Mouse (Mus musculus) R1 (cell line): ENCODE data around the gene Srpx.
A peak's percentile ranks its signal among the peaks of the same experiment; 100 is the strongest.

ENCODE experiments used
- DNase-seq: peaks from one replicate; pipeline ENCODE4 v3.0.0-alpha.2; 2018; ENCODE audit warnings: low read depth, low spot score

Gene Srpx

GRCm38 (mm10) chrX:10117065-10117719, at the start of gene Srpx:
TSS of gene Srpx (minus strand) at chrX:10117709.
- peak; percentile 28 for DNase-seq

- DNase-seq: no peak
These were observed 34.9 kb upstream of the Srpx start for GRCm38 (mm10) chrX:10152390-10152789.

- DNase-seq: no peak
These were observed 1.7 kb downstream of the Srpx start for GRCm38 (mm10) chrX:10115780-10116179.

GRCm38 (mm10) chrX:10110736-10111135, 6.8 kb downstream of the Srpx start:
- DNase-seq: no peak

DNA sequence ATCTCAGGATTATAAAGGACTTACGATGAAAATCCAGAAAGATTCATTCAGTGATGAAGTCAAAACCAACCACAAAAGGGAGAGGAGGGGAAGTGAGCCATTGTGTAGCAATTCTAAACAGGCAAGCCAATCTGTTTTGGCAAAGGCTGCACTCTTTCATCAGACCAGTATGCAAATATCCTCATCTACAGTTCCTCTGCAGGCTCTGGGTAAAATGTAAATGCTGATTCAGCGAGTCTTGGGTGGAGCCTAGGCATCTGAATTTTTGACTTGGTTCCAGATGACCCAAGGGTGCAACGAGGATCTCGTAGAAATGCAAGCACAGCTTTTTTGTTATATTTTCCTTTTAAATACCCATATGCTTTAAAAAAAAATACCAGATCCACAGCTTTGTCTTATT, 9.0 kb downstream of the Srpx start:
- no peak for DNase-seq

DNA sequence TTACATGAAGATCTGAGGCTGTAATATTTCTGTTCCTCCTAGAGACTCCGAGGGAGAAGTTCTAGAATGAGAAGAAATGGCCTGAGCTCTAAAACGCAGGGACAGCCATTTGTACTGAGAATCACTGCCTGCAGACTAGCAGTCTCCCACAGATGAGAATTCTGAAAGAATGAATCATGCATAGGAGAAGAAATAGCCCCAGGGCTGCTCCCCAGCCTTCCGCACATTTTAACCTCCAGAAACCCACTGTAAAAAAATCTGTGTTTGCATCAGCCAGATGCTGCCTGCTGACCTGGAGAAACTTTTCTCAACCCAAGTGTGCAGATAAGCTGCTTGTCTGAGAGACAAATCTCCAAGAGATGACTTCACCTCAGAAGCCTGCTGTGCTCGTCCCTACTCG, 12.0 kb downstream of the Srpx start:
- no peak for DNase-seq

- no peak for DNase-seq
These were observed 14.8 kb downstream of the Srpx start for GRCm38 (mm10) chrX:10102739-10103138.

DNA sequence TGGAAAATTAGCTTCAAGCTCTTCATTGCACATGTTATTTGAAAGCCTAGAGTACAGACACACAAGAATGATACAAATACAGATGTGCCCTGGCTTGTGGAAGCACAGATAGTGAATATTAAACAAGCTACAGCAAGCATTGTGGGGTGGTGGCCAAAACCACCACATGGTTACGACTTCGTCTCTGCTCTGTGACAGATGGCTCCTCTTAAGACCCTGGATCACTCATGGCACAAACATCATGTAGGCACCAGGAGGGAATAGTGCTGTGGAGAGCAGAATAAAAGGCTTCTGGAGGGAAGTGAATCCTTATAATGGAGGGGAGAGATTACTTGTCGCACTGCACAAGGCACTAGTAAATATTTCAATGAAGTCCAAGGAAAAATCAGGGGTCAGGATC, 21.7 kb downstream of the Srpx start:
- DNase-seq: no peak

GRCm38 (mm10) chrX:10080385-10080784, 37.1 kb downstream of the Srpx start:
- DNase-seq: no peak

GRCm38 (mm10) chrX:10079981-10080380, 37.5 kb downstream of the Srpx start:
- DNase-seq: no peak

DNA sequence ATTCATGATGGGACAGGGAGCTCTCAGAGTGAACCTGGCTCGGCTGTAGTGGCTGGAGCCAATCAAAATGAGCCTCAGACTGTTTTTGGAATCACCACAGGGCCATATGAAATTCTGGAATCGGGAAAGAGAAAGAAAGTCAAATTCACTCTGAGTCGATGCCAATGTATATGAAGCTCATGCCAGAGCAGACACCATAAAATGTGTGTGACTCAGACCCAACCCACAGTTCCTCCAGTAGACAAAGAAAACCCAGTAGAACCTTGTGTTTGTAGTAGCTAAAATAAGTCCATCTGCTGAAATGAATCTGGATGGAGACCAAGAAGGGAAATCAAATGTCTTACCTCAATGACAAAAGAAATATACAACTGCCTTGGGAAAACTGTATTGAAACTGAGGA, 43.5 kb downstream of the Srpx start:
- no peak for DNase-seq

DNA sequence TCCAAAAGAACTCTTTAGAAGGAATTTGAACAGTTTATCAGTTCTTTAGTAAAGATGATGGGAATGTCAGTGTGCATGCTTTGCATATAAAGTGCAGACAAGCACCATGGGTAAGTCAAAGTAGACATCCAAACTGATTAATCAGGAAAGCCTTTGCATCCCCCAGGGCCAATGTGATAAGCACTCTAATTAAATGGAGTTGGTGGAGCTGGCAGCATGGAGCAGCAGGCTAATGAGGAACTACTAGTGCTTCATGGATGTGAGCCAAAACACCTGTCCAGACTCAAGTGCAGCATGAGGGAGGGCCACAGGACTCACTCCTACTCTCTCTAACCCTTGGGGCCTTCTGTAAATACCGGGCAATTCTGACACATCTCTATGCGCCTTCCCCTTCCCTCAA, 46.0 kb downstream of the Srpx start:
- DNase-seq: no peak

DNA sequence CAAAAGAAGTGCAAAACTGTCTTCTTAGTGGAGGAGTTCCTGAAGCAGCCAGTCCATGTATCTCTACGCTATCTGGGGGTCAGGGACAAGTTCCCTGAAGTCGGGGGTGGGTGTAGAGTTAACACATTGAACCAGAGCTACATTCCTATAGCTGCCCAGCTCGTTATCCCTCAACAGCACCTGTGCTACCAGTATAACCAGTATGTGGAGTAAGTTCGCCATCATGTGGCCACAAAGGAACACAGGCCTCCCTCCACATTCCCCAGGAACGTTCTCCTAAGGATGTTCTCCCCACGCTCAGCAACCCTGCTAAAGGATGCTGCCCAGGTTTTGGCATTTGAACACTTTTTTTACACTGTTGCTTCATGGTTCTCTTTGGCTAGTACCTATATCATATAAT, 46.8 kb downstream of the Srpx start:
- peak; percentile 1 for DNase-seq

DNA sequence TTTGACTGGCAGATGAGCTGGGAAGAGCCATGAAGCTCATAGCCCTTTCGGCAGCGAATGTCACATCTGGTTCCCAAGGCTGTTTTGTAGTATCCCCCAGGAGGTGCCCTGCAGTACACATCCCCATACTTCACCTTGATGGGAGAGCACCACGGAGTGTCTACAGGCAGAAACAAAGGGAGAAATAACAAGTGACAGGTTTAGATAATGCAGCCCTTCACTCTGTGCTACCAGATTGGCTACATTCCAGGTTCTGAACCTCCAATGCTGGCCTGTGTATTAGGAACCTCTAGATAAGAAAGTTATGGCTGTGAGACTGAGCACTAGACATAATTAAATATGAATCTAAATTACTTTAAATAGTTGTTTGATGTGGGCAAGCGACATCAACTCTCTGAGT, 48.1 kb downstream of the Srpx start:
- DNase-seq: no peak

DNA sequence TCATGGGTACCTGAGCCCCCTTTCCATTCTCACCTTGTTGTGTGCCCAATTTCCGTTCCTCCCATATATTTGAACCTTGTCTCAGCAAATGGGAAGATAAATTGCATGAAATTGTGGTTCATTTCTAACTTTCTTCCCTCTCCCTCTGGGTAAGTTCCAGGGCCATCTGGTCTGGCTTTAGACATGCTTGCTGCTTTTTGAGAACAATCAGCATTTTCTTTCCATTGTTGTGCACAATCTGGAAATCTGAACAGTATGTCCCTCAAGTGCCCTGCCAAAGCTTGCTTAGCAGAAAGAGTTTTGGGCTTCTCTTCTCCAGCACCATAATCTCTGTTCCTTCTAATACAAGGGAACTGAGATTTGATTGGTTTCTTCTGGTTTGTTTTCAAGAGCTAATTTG, 53.7 kb downstream of the Srpx start:
- DNase-seq: no peak

GRCm38 (mm10) chrX:10063361-10063760, 54.1 kb downstream of the Srpx start:
- DNase-seq: no peak

DNA sequence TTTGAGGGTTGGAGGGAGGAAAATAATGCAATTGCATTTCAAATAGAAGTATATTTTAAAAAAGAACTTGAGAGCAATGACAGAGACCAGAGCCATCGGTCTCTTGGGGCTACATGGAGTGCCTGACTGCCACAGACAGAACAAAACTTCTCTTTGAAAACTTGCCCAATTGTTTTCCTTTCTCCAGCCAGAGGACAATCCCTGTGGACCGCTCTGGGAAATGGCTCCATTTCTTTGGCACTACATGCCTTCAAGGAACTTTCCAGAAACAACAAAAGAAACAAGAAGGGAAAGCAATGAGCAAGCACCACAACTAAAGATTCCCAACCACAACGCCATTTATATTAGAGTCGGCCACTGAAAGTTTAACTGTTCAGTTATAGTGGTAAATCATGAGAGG, 55.3 kb downstream of the Srpx start:
- DNase-seq: no peak

GRCm38 (mm10) chrX:10034666-10035065, 82.8 kb downstream of the Srpx start:
- DNase-seq: no peak

- DNase-seq: no peak
These were observed 107.3 kb downstream of the Srpx start for GRCm38 (mm10) chrX:10010202-10010601.

DNA sequence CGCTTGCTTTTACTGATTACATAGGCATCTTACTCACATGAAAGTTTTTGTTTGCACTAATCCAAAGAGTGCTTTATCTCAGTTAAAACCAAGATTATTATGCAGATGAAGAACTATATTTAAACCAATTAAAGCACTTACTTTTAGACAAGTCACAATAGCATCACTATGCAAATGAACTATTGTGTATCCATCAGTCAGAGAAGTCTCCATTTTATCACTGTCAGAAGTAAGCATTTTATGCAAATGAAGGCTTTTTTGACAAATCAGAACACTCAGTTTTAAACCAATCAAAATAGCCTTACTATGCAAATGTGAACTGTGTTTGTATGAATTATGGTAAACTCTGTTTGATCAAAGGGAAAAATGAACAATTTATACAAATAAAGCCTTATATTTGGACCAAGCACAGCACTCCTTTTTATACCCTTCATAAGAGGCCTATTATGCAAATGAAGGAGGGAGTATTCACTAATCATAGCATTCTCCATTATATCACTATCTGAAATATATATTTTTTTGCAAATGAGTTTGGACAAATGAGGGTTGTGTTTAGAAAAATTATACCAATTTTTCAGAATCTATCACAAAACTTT, 109.7 kb downstream of the Srpx start:
- DNase-seq: no peak

DNA sequence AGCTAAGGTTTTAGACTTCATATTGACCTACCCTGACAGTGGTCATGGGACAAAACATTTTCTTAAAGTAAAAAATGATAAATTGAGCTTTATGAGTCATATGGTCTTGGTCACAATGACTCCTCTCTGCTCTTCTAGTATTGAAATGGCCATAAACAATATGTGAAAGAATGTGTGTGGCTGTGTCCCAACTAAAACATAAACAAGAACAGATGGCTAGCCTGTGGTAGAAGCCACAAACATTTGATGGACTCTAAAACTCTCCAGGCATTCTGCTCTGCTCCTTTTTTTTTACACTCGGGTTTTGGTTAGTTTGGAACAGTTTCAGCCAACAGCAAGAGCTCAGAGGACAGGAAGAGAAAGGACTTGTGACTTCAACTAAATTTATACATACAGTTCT, 111.6 kb downstream of the Srpx start:
- DNase-seq: no peak

- no peak for DNase-seq
These were observed 116.8 kb downstream of the Srpx start for GRCm38 (mm10) chrX:10000718-10001117.
